Mouse (Mus musculus): ENCODE measurements at regions not wholly inside any gene's neighbourhood (a gene's known extent, or its start where the extent isn't known, plus 50 kb on each side); places are given as distances from the start of the nearest gene placed in this dataset.

- TF ChIP-seq POLR2A (IDR thresholded peaks at IDR 0.05; ENCODE audit: insufficient read depth, low read length) (no peak), CTCF (IDR thresholded peaks at IDR 0.05; ENCODE audit: low read depth, low read length) (no peak), EP300 (IDR thresholded peaks at IDR 0.05; ENCODE audit: insufficient read depth, low read depth, low read length) (no peak)
Measured at GRCm38 (mm10) chr12:77834891-77835290, 359.2 kb upstream of the Gm6657 start.
